Mouse (Mus musculus) myocyte (in vitro differentiated cells): ENCODE data around the gene Tcp11. TPM values are rescaled to one million over a fixed set of nuclear protein-coding genes. Genes with fewer than 3 reads are reported as not detected.

ENCODE experiments used
- H3K27me3 ChIP-seq: one replicate; pipeline ENCODE4 v1.6.1; 2011; ENCODE audit not compliant: control insufficient read depth, insufficient read depth, insufficient read length
- H3K36me3 ChIP-seq: one replicate; pipeline ENCODE4 v1.6.1; 2011; ENCODE audit not compliant: control insufficient read depth, insufficient read depth
- H3K4me2 ChIP-seq: one replicate; pipeline ENCODE4 v1.6.1; 2011; ENCODE audit warnings: low read depth, control low read depth
- H3K4me3 ChIP-seq: one replicate; pipeline ENCODE4 v1.5.1; 2011; ENCODE audit warnings: mild to moderate bottlenecking, control low read depth, moderate library complexity
- H3K79me2 ChIP-seq: one replicate; pipeline ENCODE4 v1.6.1; 2011; ENCODE audit not compliant: control insufficient read depth, insufficient read depth
- H3ac ChIP-seq: one replicate; pipeline ENCODE4 v1.6.1; 2011; ENCODE audit not compliant: control insufficient read depth, insufficient read length
- CEBPB ChIP-seq: IDR thresholded peaks from 2 replicates; pipeline ENCODE4 v1.6.1; 2011; ENCODE audit warnings: mild to moderate bottlenecking, moderate library complexity; ENCODE audit not compliant: poor library complexity, insufficient read depth, severe bottlenecking
- E2F4 ChIP-seq: IDR thresholded peaks from one replicate; pipeline ENCODE4 v1.6.1; 2011; ENCODE audit warnings: mild to moderate bottlenecking, control low read depth, moderate library complexity; ENCODE audit not compliant: insufficient read depth
- MAX ChIP-seq: IDR thresholded peaks from one replicate; pipeline ENCODE4 v1.6.1; 2011; ENCODE audit warnings: low read depth, mild to moderate bottlenecking, control low read depth
- MYOD1 ChIP-seq, 3 experiments: IDR thresholded peaks; one replicate each; pipeline ENCODE4 v1.6.1; 2011; ENCODE audit warnings: control low read depth in 2 of 3, low read depth in 2 of 3, mild to moderate bottlenecking in 2 of 3, moderate library complexity in 1 of 3; ENCODE audit not compliant: insufficient read length in 2 of 3, control insufficient read depth in 1 of 3
- MYOG ChIP-seq, 3 experiments: IDR thresholded peaks; one replicate each; pipeline ENCODE4 v1.6.1; 2011; ENCODE audit warnings: control low read depth in 2 of 3, low read depth in 2 of 3, mild to moderate bottlenecking in 2 of 3; ENCODE audit not compliant: insufficient read length in 2 of 3, control insufficient read depth in 1 of 3, insufficient read depth in 1 of 3
- POLR2A ChIP-seq: IDR thresholded peaks from one replicate; pipeline ENCODE4 v1.6.1; 2011; ENCODE audit warnings: low read depth, mild to moderate bottlenecking, control low read depth, moderate library complexity; ENCODE audit not compliant: insufficient read length
- POLR2AphosphoS2 ChIP-seq: IDR thresholded peaks from one replicate; pipeline ENCODE4 v1.6.1; 2011; ENCODE audit warnings: low read depth, control low read depth; ENCODE audit not compliant: insufficient read length
- REST ChIP-seq: IDR thresholded peaks from one replicate; pipeline ENCODE4 v1.6.1; 2011; ENCODE audit warnings: mild to moderate bottlenecking, control low read depth, moderate library complexity; ENCODE audit not compliant: insufficient read depth, insufficient read length
- SRF ChIP-seq: IDR thresholded peaks from one replicate; pipeline ENCODE4 v1.6.1; 2011; ENCODE audit warnings: low read depth; ENCODE audit not compliant: control insufficient read depth, insufficient read length
- TCF12 ChIP-seq: IDR thresholded peaks from one replicate; pipeline ENCODE4 v1.6.1; 2011; ENCODE audit warnings: mild to moderate bottlenecking, control low read depth; ENCODE audit not compliant: poor library complexity, insufficient read depth, severe bottlenecking
- TCF3 ChIP-seq: IDR thresholded peaks from one replicate; pipeline ENCODE4 v1.6.1; 2011; ENCODE audit warnings: low read depth, control low read depth; ENCODE audit not compliant: insufficient read length
- USF1 ChIP-seq: IDR thresholded peaks from one replicate; pipeline ENCODE4 v1.6.1; 2011; ENCODE audit warnings: low read depth, mild to moderate bottlenecking, control low read depth, moderate library complexity
- polyA plus RNA-seq: library from polyadenylated mRNA; unstranded; fragments of >200 nt; fragmentation: generic; extraction: Trizol; gene quantifications from one replicate; pipeline ENCODE4 v1.2.1, GENCODE M21; 2012; ENCODE audit warnings: missing spikeins

The Tcp11 gene
- polyA plus RNA-seq, 1 experiment, result not detected

GRCm38 (mm10) chr17:28021911-28022310 lies 58.5 kb downstream of the Tcp11 start:
- H3ac ChIP-seq, result no peak overlapping the region
- no peaks in the 10 kb centered on the region for H3K79me2 ChIP-seq
- no peak overlapping the region for H3K4me2 ChIP-seq
- no peaks in the 10 kb centered on the region for H3K36me3 ChIP-seq
- H3K27me3 ChIP-seq, result no peaks in the 10 kb centered on the region
- no peak overlapping the region for H3K4me3 ChIP-seq
- TF ChIP-seq MYOD1 (IDR thresholded peaks at IDR 0.05; ENCODE audit: control insufficient read depth in 1 of 3, insufficient read length in 2 of 3, low read depth in 2 of 3) (peak in 2 of 3 experiments; percentile 73 to 86), SRF (no peak), POLR2A (no peak), TCF3 (no peak), TCF12 (no peak), MAX (no peak), MYOG (IDR thresholded peaks at IDR 0.05; ENCODE audit: control insufficient read depth in 1 of 3, insufficient read depth in 1 of 3, insufficient read length in 2 of 3, low read depth in 2 of 3) (peak; percentile 13 to 67 (median 32)), USF1 (no peak)

- TF ChIP-seq MYOG (IDR thresholded peaks at IDR 0.05; ENCODE audit: control insufficient read depth in 1 of 3, insufficient read depth in 1 of 3, insufficient read length in 2 of 3, low read depth in 2 of 3) (peak in 1 of 3 experiments; percentile 58), POLR2A (no peak)
- H3K4me2 ChIP-seq, result no peak overlapping the region
- no peaks in the 10 kb centered on the region for H3K36me3 ChIP-seq
- no peak overlapping the region for H3K4me3 ChIP-seq
- H3K27me3 ChIP-seq, result no peaks in the 10 kb centered on the region
- no peaks in the 10 kb centered on the region for H3K79me2 ChIP-seq
- no peak overlapping the region for H3ac ChIP-seq
Observed at GRCm38 (mm10) chr17:28019785-28020696, 60.4 kb downstream of the Tcp11 start.

GRCm38 (mm10) chr17:28018776-28019175 lies 61.7 kb downstream of the Tcp11 start:
- Histone ChIP-seq H3ac (no peak overlapping the region), H3K79me2 (no peaks in the 10 kb centered on the region), H3K4me2 (no peak overlapping the region), H3K4me3 (no peak overlapping the region), H3K36me3 (no peaks in the 10 kb centered on the region), H3K27me3 (no peaks in the 10 kb centered on the region)
- no peak for TF ChIP-seq MYOG (IDR thresholded peaks at IDR 0.05; ENCODE audit: control insufficient read depth in 1 of 3, insufficient read depth in 1 of 3, insufficient read length in 2 of 3, low read depth in 2 of 3)
- TF ChIP-seq TCF12, result no peak
- no peak for TF ChIP-seq SRF
- TF ChIP-seq REST, result no peak
- TF ChIP-seq POLR2A, result no peak
- no peak for TF ChIP-seq MAX
- TF ChIP-seq TCF3, result no peak
- TF ChIP-seq POLR2AphosphoS2, result no peak
- no peak for TF ChIP-seq E2F4
- TF ChIP-seq MYOD1 (IDR thresholded peaks at IDR 0.05; ENCODE audit: control insufficient read depth in 1 of 3, insufficient read length in 2 of 3, low read depth in 2 of 3), result no peak
- TF ChIP-seq CEBPB, result no peak
- TF ChIP-seq USF1, result no peak

- H3ac ChIP-seq, result no peak overlapping the region
- no peak overlapping the region for H3K4me3 ChIP-seq
- no peaks in the 10 kb centered on the region for H3K27me3 ChIP-seq
- no peak overlapping the region for H3K4me2 ChIP-seq
- TF ChIP-seq CEBPB, result no peak
- TF ChIP-seq E2F4, result no peak
- TF ChIP-seq REST, result no peak
- no peak for TF ChIP-seq MYOD1 (IDR thresholded peaks at IDR 0.05; ENCODE audit: control insufficient read depth in 1 of 3, insufficient read length in 2 of 3, low read depth in 2 of 3)
- TF ChIP-seq SRF, result no peak
- no peak for TF ChIP-seq POLR2A
- no peak for TF ChIP-seq POLR2AphosphoS2
- no peak for TF ChIP-seq TCF3
- no peak for TF ChIP-seq USF1
- no peak for TF ChIP-seq MYOG (IDR thresholded peaks at IDR 0.05; ENCODE audit: control insufficient read depth in 1 of 3, insufficient read depth in 1 of 3, insufficient read length in 2 of 3, low read depth in 2 of 3)
- no peak for TF ChIP-seq TCF12
- TF ChIP-seq MAX, result no peak
- no peaks in the 10 kb centered on the region for H3K79me2 ChIP-seq
- H3K36me3 ChIP-seq, result no peaks in the 10 kb centered on the region
Observed at GRCm38 (mm10) chr17:28018344-28018743, 62.1 kb downstream of the Tcp11 start.

Other genes with a start within 250 kb of the Tcp11 start
- 251 TPM for gene Snrpc, start 242.5 kb downstream of the Tcp11 start, polyA plus RNA-seq
- 16.4 TPM for gene Uhrf1bp1, start 224.2 kb downstream of the Tcp11 start, polyA plus RNA-seq
- 10.0 TPM for gene Anks1, start 171.3 kb downstream of the Tcp11 start, polyA plus RNA-seq
- 28.9 TPM for gene Taf11, start 170.8 kb downstream of the Tcp11 start, polyA plus RNA-seq
- 0.02 TPM for gene Scube3, start 61.5 kb upstream of the Tcp11 start, polyA plus RNA-seq
- 32.8 TPM for gene Zfp523, start 96.5 kb upstream of the Tcp11 start, polyA plus RNA-seq
- gene Def6, start 127.1 kb upstream of the Tcp11 start, polyA plus RNA-seq, result 3.4 TPM
- 32.6 TPM for gene Ppard, start 152.1 kb upstream of the Tcp11 start, polyA plus RNA-seq
- gene Fance, start 232.9 kb upstream of the Tcp11 start, polyA plus RNA-seq, result 28.5 TPM
- 2,984 TPM for gene Rpl10a, start 247.8 kb upstream of the Tcp11 start, polyA plus RNA-seq